Mouse (Mus musculus): ENCODE measurements at regions not wholly inside any gene's neighbourhood (a gene's known extent, or its start where the extent isn't known, plus 50 kb on each side); places are given as distances from the start of the nearest gene placed in this dataset.

- Histone ChIP-seq H3K36me3 (ENCODE audit: control insufficient read depth, insufficient read depth) (no peaks in the 10 kb centered on the region), H3K27me3 (ENCODE audit: control insufficient read depth, insufficient read depth, insufficient read length) (no peaks in the 10 kb centered on the region), H3ac (ENCODE audit: control insufficient read depth, insufficient read length) (no peak overlapping the region), H3K79me2 (ENCODE audit: control insufficient read depth, insufficient read depth) (no peaks in the 10 kb centered on the region), H3K4me2 (ENCODE audit: low read depth) (no peak overlapping the region), H3K4me3 (no peak overlapping the region)
- TF ChIP-seq REST (IDR thresholded peaks at IDR 0.05; ENCODE audit: insufficient read depth, insufficient read length): no peak
Observed at GRCm38 (mm10) chr3:61241380-61241779, 120.1 kb upstream of the Rap2b start.

- Histone ChIP-seq H3K4me2 (ENCODE audit: low read depth) (no peak overlapping the region), H3K36me3 (ENCODE audit: control insufficient read depth, insufficient read depth) (no peaks in the 10 kb centered on the region), H3ac (ENCODE audit: control insufficient read depth, insufficient read length) (no peak overlapping the region), H3K4me3 (no peak overlapping the region), H3K27me3 (ENCODE audit: control insufficient read depth, insufficient read depth, insufficient read length) (no peaks in the 10 kb centered on the region), H3K79me2 (ENCODE audit: control insufficient read depth, insufficient read depth) (no peaks in the 10 kb centered on the region)
- TF ChIP-seq USF1 (IDR thresholded peaks at IDR 0.05; ENCODE audit: low read depth) (no peak), MYOD1 (IDR thresholded peaks at IDR 0.05; ENCODE audit: control insufficient read depth in 1 of 3, insufficient read length in 2 of 3, low read depth in 2 of 3) (no peak), TCF3 (IDR thresholded peaks at IDR 0.05; ENCODE audit: insufficient read length, low read depth) (no peak)
Observed at GRCm38 (mm10) chr3:61243876-61244527, 117.4 kb upstream of the Rap2b start.

GRCm38 (mm10) chr3:61246429-61246828, 115.0 kb upstream of the Rap2b start:
- no peaks in the 10 kb centered on the region for H3K27me3 ChIP-seq (ENCODE audit: control insufficient read depth, insufficient read depth, insufficient read length)
- H3K79me2 ChIP-seq (ENCODE audit: control insufficient read depth, insufficient read depth): no peaks in the 10 kb centered on the region
- no peak for TF ChIP-seq CEBPB (IDR thresholded peaks at IDR 0.05; ENCODE audit: insufficient read depth, poor library complexity, severe bottlenecking)
- TF ChIP-seq MYOG (IDR thresholded peaks at IDR 0.05; ENCODE audit: control insufficient read depth in 1 of 3, insufficient read depth in 1 of 3, insufficient read length in 2 of 3, low read depth in 2 of 3): no peak
- TF ChIP-seq POLR2AphosphoS2 (IDR thresholded peaks at IDR 0.05; ENCODE audit: insufficient read length, low read depth): no peak
- no peak for TF ChIP-seq MYOD1 (IDR thresholded peaks at IDR 0.05; ENCODE audit: control insufficient read depth in 1 of 3, insufficient read length in 2 of 3, low read depth in 2 of 3)
- no peak for TF ChIP-seq REST (IDR thresholded peaks at IDR 0.05; ENCODE audit: insufficient read depth, insufficient read length)
- no peak for TF ChIP-seq MAX (IDR thresholded peaks at IDR 0.05; ENCODE audit: low read depth)
- TF ChIP-seq SRF (IDR thresholded peaks at IDR 0.05; ENCODE audit: control insufficient read depth, insufficient read length, low read depth): no peak
- TF ChIP-seq TCF3 (IDR thresholded peaks at IDR 0.05; ENCODE audit: insufficient read length, low read depth): no peak
- TF ChIP-seq TCF12 (IDR thresholded peaks at IDR 0.05; ENCODE audit: insufficient read depth, poor library complexity, severe bottlenecking): no peak
- TF ChIP-seq E2F4 (IDR thresholded peaks at IDR 0.05; ENCODE audit: insufficient read depth): no peak
- no peak for TF ChIP-seq USF1 (IDR thresholded peaks at IDR 0.05; ENCODE audit: low read depth)
- no peak for TF ChIP-seq POLR2A (IDR thresholded peaks at IDR 0.05; ENCODE audit: insufficient read length, low read depth)
- H3ac ChIP-seq (ENCODE audit: control insufficient read depth, insufficient read length): no peak overlapping the region
- H3K4me3 ChIP-seq: no peak overlapping the region
- no peak overlapping the region for H3K4me2 ChIP-seq (ENCODE audit: low read depth)
- no peaks in the 10 kb centered on the region for H3K36me3 ChIP-seq (ENCODE audit: control insufficient read depth, insufficient read depth)

- H3K36me3 ChIP-seq (ENCODE audit: control insufficient read depth, insufficient read depth): no peaks in the 10 kb centered on the region
- TF ChIP-seq MAX (IDR thresholded peaks at IDR 0.05; ENCODE audit: low read depth): no peak
- peak; percentile 97 for TF ChIP-seq TCF12 (IDR thresholded peaks at IDR 0.05; ENCODE audit: insufficient read depth, poor library complexity, severe bottlenecking)
- TF ChIP-seq MYOD1 (IDR thresholded peaks at IDR 0.05; ENCODE audit: control insufficient read depth in 1 of 3, insufficient read length in 2 of 3, low read depth in 2 of 3): peak; percentile 85 to 96 (median 93)
- TF ChIP-seq TCF3 (IDR thresholded peaks at IDR 0.05; ENCODE audit: insufficient read length, low read depth): peak; percentile 84
- peak in 2 of 3 experiments; percentile 85 to 92 for TF ChIP-seq MYOG (IDR thresholded peaks at IDR 0.05; ENCODE audit: control insufficient read depth in 1 of 3, insufficient read depth in 1 of 3, insufficient read length in 2 of 3, low read depth in 2 of 3)
- peak overlapping the region; percentile 20 for H3K4me2 ChIP-seq (ENCODE audit: low read depth)
- no peaks in the 10 kb centered on the region for H3K79me2 ChIP-seq (ENCODE audit: control insufficient read depth, insufficient read depth)
- no peaks in the 10 kb centered on the region for H3K27me3 ChIP-seq (ENCODE audit: control insufficient read depth, insufficient read depth, insufficient read length)
- no peak overlapping the region for H3K4me3 ChIP-seq
- H3ac ChIP-seq (ENCODE audit: control insufficient read depth, insufficient read length): no peak overlapping the region
Observed at GRCm38 (mm10) chr3:61247344-61247743, 114.1 kb upstream of the Rap2b start.

DNA sequence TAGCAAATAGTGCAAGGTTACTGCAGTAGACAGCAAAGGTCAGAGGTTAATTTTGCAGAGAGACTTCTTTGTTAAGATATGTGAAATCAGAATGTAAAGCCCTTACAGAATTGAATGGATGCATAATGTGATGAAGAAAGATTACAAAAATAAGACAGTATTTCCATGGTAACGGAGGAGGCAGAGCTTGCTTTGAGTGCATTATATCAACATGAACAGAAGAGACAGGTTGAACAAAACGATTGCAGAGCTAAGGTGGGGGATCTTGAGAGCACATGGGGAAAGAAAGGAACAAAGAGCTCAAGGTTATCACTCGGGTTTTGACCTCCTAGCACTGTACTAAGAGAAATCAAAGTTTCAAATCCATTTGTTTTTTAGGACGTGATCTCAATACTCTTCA, 106.2 kb upstream of the Rap2b start:
- Histone ChIP-seq H3K36me3 (ENCODE audit: control insufficient read depth, insufficient read depth) (no peaks in the 10 kb centered on the region), H3K4me2 (ENCODE audit: low read depth) (no peak overlapping the region), H3K4me3 (no peak overlapping the region), H3ac (ENCODE audit: control insufficient read depth, insufficient read length) (no peak overlapping the region), H3K79me2 (ENCODE audit: control insufficient read depth, insufficient read depth) (no peaks in the 10 kb centered on the region), H3K27me3 (ENCODE audit: control insufficient read depth, insufficient read depth, insufficient read length) (no peaks in the 10 kb centered on the region)
- TF ChIP-seq POLR2A (IDR thresholded peaks at IDR 0.05; ENCODE audit: insufficient read length, low read depth) (no peak), MYOD1 (IDR thresholded peaks at IDR 0.05; ENCODE audit: control insufficient read depth in 1 of 3, insufficient read length in 2 of 3, low read depth in 2 of 3) (no peak), E2F4 (IDR thresholded peaks at IDR 0.05; ENCODE audit: insufficient read depth) (no peak), USF1 (IDR thresholded peaks at IDR 0.05; ENCODE audit: low read depth) (no peak), CEBPB (IDR thresholded peaks at IDR 0.05; ENCODE audit: insufficient read depth, poor library complexity, severe bottlenecking) (no peak), SRF (IDR thresholded peaks at IDR 0.05; ENCODE audit: control insufficient read depth, insufficient read length, low read depth) (no peak), POLR2AphosphoS2 (IDR thresholded peaks at IDR 0.05; ENCODE audit: insufficient read length, low read depth) (no peak), MYOG (IDR thresholded peaks at IDR 0.05; ENCODE audit: control insufficient read depth in 1 of 3, insufficient read depth in 1 of 3, insufficient read length in 2 of 3, low read depth in 2 of 3) (no peak)
